Mouse (Mus musculus): ENCODE data around the gene Rrp1b. TPM values are rescaled to one million over a fixed set of nuclear protein-coding genes. Genes with fewer than 3 reads are reported as not detected.
"Not testable (repeated sequence)": the region's sequence is repeated elsewhere in the genome, so short reads cannot be mapped to it uniquely, and the experiment has no call there.

Gene Rrp1b
- polyA plus RNA-seq, 1 experiment from 2014 or later: 42.5 TPM

DNA sequence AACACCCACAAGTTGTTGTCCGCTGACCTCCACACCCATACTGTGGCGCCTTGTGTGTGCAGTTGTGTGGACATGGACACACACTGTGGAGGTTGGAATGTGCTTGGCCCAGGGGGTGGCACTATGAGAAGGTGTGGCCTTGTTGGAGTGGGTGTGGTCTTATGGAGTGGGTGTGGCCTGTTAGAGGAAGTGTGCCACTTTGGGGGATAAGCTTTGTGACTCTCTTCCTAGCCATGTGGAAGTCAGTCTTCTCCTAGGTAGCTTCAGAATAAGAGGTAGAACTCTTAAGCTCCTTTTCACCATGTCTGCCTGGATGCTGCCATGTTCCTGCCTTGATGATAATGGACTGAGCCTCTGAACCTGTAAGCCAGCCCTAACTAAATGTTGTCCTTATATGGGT, 51.2 kb downstream of the Rrp1b start:
- WGBS: 94% methylated on average over 2 of the region's 2 CpGs
- no peak overlapping the region for H3K9ac ChIP-seq (ENCODE audit: low read depth, low read length)
- H3K4me3 ChIP-seq (ENCODE audit: low read depth, low read length): no peak overlapping the region
- no peak for ATAC-seq
- no peak overlapping the region for H3K4me2 ChIP-seq (ENCODE audit: low read length)
- H3K27me3 ChIP-seq (ENCODE audit: control insufficient read depth, insufficient read depth, low read depth, low read length): no peaks in the 10 kb centered on the region
- no peaks in the 10 kb centered on the region for H3K9me3 ChIP-seq (replicated peaks; ENCODE audit: control insufficient read depth, low read length, poor library complexity, severe bottlenecking)
- H3K36me3 ChIP-seq (ENCODE audit: control insufficient read depth, insufficient read depth, low read length): no peaks in the 10 kb centered on the region
- no peak overlapping the region for H3K27ac ChIP-seq (ENCODE audit: low read length)
- peaks cover 7% of the 10 kb centered on the region for H3K4me1 ChIP-seq (ENCODE audit: control insufficient read depth, insufficient read depth, low read length)

DNA sequence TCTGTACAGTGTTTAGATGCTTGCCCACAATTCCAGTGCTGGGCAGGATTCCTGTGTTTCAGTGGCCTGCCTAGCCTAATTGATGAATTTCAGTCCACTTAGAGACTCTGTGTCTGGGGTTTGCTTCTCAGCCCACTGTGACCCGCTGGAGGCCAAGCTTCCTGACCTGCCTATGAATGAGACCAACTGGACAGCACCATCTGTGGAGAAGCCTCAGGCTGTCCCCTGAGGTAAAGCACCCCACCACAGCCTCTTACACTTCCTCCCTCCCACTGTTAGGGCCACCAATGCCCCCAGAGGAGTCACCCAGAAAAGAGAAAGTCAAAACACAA, 55.1 kb downstream of the Rrp1b start:
- H3K27me3 ChIP-seq (ENCODE audit: control insufficient read depth, insufficient read depth, low read depth, low read length): no peaks in the 10 kb centered on the region
- 9% methylated on average over 1 of the region's 1 CpGs for WGBS
- peak; percentile 67 for ATAC-seq
- peak overlapping the region; percentile 58 for H3K9ac ChIP-seq (ENCODE audit: low read depth, low read length)
- H3K4me2 ChIP-seq (ENCODE audit: low read length): peak overlapping the region; percentile 55
- no peaks in the 10 kb centered on the region for H3K36me3 ChIP-seq (ENCODE audit: control insufficient read depth, insufficient read depth, low read length)
- H3K4me3 ChIP-seq (ENCODE audit: low read depth, low read length): peak overlapping the region; percentile 23
- H3K27ac ChIP-seq (ENCODE audit: low read length): peak overlapping the region; percentile 65; the same call in 1 of the 2 replicates
- H3K4me1 ChIP-seq (ENCODE audit: control insufficient read depth, insufficient read depth, low read length): peaks cover 7% of the 10 kb centered on the region
- H3K9me3 ChIP-seq (replicated peaks; ENCODE audit: control insufficient read depth, low read length, poor library complexity, severe bottlenecking): no peaks in the 10 kb centered on the region

DNA sequence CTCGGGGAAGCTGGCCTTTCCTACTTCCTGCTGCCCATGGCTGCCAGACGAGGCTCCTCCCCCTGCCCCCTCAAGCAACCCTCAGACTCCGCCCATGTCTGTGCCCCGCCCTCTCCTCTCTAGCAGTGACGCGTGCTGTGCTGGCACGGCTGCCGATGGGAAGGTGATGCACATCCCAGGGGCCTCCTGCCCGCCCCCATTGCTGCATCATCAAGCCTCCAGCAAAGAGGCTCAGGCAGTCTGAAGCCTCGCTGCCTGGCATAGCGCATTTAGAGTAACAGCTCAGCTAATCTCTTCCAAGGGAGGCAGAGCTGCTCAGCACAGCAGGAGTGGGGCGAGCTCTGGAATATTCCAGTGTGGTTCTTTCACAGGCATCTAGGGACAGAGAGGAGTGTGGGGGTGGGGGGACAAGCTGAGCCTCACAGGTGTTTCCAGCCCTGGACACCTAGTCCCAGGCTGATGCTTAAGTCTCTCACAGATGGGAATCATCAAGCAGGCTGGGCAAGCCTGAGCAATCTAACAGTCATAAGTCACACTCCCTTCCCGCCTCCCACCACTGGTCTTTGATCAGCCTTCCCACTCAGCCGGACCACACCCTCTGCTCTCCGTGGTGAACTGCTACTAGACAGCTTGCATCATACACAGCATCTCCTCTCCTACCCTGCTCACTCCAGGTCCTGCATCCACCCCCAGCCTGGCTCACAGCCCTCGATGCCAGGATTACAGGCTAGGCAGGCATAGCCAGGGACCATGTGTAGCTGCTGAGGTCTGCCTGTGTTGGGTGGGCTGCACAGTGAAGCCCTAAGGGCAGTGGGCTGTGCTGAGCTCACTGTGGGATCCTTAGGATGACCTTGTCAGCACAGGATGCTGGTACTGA, 55.7 kb downstream of the Rrp1b start:
- H3K9ac ChIP-seq (ENCODE audit: low read depth, low read length): peak overlapping the region; percentile 58
- H3K27ac ChIP-seq (ENCODE audit: low read length): peak overlapping the region; percentile 65; the same call in 1 of the 2 replicates
- H3K36me3 ChIP-seq (ENCODE audit: control insufficient read depth, insufficient read depth, low read length); H3K4me1 ChIP-seq (ENCODE audit: control insufficient read depth, insufficient read depth, low read length); H3K27me3 ChIP-seq (ENCODE audit: control insufficient read depth, insufficient read depth, low read depth, low read length); H3K9me3 ChIP-seq (replicated peaks; ENCODE audit: control insufficient read depth, low read length, poor library complexity, severe bottlenecking): not testable (repeated sequence)
- peak overlapping the region; percentile 55 for H3K4me2 ChIP-seq (ENCODE audit: low read length)
- peak overlapping the region; percentile 23 for H3K4me3 ChIP-seq (ENCODE audit: low read depth, low read length)
- ATAC-seq: peak; percentile 93
- WGBS: 6% methylated on average over 14 of the region's 16 CpGs

DNA sequence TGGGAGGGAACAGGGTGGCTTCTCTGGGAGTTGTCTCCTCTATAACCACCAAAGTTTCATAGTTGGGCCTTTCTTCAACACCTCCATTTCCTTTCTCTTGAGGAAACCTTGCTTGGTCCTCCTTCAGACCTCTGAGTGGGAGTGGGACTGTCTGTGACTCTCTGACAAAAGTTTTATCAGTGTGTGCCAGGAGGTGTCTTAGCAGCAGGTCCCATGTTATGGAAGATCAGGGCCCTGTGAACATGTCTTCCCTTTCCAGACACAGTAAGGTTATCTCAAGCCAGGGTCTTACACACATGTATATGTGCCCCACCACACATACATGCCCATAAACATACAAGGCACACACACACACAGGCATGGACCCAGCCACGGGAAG, 56.3 kb downstream of the Rrp1b start:
- Histone ChIP-seq H3K9me3 (replicated peaks; ENCODE audit: control insufficient read depth, low read length, poor library complexity, severe bottlenecking) (no peaks in the 10 kb centered on the region), H3K36me3 (ENCODE audit: control insufficient read depth, insufficient read depth, low read length) (no peaks in the 10 kb centered on the region), H3K4me1 (ENCODE audit: control insufficient read depth, insufficient read depth, low read length) (peaks cover 7% of the 10 kb centered on the region), H3K27ac (ENCODE audit: low read length) (no peak overlapping the region), H3K4me2 (ENCODE audit: low read length) (no peak overlapping the region), H3K27me3 (ENCODE audit: control insufficient read depth, insufficient read depth, low read depth, low read length) (no peaks in the 10 kb centered on the region), H3K4me3 (ENCODE audit: low read depth, low read length) (no peak overlapping the region), H3K9ac (ENCODE audit: low read depth, low read length) (no peak overlapping the region)
- no peak for ATAC-seq
- WGBS: 95% methylated on average over 1 of the region's 1 CpGs

DNA sequence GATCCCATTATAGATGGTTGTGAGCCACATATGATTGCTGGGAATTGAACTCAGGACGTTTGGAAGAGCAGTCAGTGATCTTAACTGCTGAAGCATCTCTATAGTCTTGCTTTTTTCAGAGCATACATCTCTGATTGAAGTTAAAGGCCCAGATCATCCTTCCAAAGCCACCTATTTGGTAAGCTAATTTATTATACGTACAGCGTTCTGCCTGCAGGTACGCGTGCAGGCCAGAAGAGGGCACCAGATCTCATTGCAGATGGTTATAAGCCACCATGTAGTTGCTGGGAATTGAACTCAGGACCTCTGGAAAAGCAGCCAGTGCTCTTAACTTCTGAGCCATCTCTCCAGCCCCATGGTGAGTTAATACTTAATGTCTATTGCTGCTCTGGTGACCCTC, 57.0 kb downstream of the Rrp1b start:
- Histone ChIP-seq H3K4me2 (ENCODE audit: low read length) (no peak overlapping the region), H3K36me3 (ENCODE audit: control insufficient read depth, insufficient read depth, low read length) (no peaks in the 10 kb centered on the region), H3K27me3 (ENCODE audit: control insufficient read depth, insufficient read depth, low read depth, low read length) (no peaks in the 10 kb centered on the region), H3K4me1 (ENCODE audit: control insufficient read depth, insufficient read depth, low read length) (peaks cover 7% of the 10 kb centered on the region), H3K27ac (ENCODE audit: low read length) (no peak overlapping the region), H3K9me3 (replicated peaks; ENCODE audit: control insufficient read depth, low read length, poor library complexity, severe bottlenecking) (no peaks in the 10 kb centered on the region), H3K4me3 (ENCODE audit: low read depth, low read length) (no peak overlapping the region), H3K9ac (ENCODE audit: low read depth, low read length) (no peak overlapping the region)
- ATAC-seq: no peak
- 83% methylated on average over 5 of the region's 5 CpGs for WGBS

DNA sequence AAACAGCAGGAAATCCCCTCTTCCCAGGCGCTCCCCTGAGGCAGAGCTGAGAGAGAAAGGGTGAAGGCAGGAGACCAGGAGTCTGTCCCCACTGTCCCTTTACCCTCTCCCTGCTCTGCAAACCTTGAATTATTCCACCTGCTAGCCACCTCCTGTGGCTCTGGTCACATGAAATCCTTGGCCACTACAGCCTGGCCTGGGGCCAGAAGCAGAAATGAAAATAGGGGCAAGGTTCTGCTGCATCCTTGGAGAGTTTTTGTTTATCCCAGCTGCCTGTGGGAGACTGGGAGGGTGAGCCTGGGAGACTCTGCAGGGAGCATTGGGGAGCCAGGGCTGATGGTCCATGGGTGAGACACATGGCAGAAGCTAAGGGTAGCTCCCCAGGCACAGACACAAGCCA, 61.8 kb downstream of the Rrp1b start:
- no peak for ATAC-seq
- peaks cover 5% of the 10 kb centered on the region; the same call in 1 of the 2 replicates for H3K4me1 ChIP-seq (ENCODE audit: control insufficient read depth, insufficient read depth, low read length)
- H3K27ac ChIP-seq (ENCODE audit: low read length): no peak overlapping the region
- no peak overlapping the region for H3K4me2 ChIP-seq (ENCODE audit: low read length)
- no peaks in the 10 kb centered on the region for H3K9me3 ChIP-seq (replicated peaks; ENCODE audit: control insufficient read depth, low read length, poor library complexity, severe bottlenecking)
- no peaks in the 10 kb centered on the region for H3K36me3 ChIP-seq (ENCODE audit: control insufficient read depth, insufficient read depth, low read length)
- H3K9ac ChIP-seq (ENCODE audit: low read depth, low read length): no peak overlapping the region
- no peak overlapping the region for H3K4me3 ChIP-seq (ENCODE audit: low read depth, low read length)
- H3K27me3 ChIP-seq (ENCODE audit: control insufficient read depth, insufficient read depth, low read depth, low read length): 0 out of 2 replicates have a peak, but pooled peaks cover 3% of the 10 kb centered on the region
- WGBS: 80% methylated on average over 1 of the region's 1 CpGs

DNA sequence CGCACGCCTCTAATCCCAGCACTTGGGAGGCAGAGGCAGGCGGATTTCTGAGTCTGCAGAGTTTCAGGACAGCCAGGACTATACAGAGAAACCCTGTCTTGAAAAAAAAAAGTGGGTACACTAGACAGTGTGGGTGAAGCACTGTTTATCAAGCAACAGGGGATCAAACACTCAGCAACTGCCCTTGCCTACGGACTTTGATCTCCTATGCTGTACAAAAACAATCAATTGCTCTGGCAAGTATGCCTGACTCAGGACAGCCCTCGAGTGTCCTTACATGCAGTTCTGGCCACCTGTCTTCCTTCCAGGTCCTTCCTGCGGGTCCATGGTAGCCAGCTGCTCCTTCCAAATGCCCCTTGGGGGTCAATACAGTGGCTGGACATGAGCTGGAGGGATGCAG, 63.0 kb downstream of the Rrp1b start:
- H3K27me3 ChIP-seq (ENCODE audit: control insufficient read depth, insufficient read depth, low read depth, low read length); ATAC-seq; H3K4me3 ChIP-seq (ENCODE audit: low read depth, low read length); H3K27ac ChIP-seq (ENCODE audit: low read length); H3K9ac ChIP-seq (ENCODE audit: low read depth, low read length); H3K9me3 ChIP-seq (replicated peaks; ENCODE audit: control insufficient read depth, low read length, poor library complexity, severe bottlenecking); H3K4me1 ChIP-seq (ENCODE audit: control insufficient read depth, insufficient read depth, low read length); H3K36me3 ChIP-seq (ENCODE audit: control insufficient read depth, insufficient read depth, low read length); H3K4me2 ChIP-seq (ENCODE audit: low read length): not testable (repeated sequence)
- 91% methylated on average over 5 of the region's 6 CpGs for WGBS

DNA sequence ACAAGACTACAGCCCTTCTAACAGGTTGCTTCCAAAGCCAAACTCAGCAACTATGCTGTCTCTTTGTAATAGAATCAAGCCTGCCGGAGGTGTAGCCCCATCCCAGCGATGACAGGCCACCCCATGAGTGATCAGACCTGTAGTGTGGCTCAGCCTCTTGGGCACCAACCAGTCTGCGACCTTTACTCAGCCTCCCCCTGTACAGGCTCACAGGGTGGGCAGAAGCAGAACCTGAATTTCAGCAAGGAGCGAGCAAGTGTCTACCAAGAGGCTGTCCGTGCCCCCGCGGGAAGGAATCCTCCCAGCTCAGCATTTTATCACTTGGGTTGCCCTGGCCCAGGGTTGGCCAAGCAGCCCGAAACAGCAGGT, 63.7 kb downstream of the Rrp1b start:
- Histone ChIP-seq H3K27me3 (ENCODE audit: control insufficient read depth, insufficient read depth, low read depth, low read length) (0 out of 2 replicates have a peak, but pooled peaks cover 3% of the 10 kb centered on the region), H3K4me1 (ENCODE audit: control insufficient read depth, insufficient read depth, low read length) (peaks cover 5% of the 10 kb centered on the region; the same call in 1 of the 2 replicates), H3K4me3 (ENCODE audit: low read depth, low read length) (peak overlapping the region; percentile 52), H3K9me3 (replicated peaks; ENCODE audit: control insufficient read depth, low read length, poor library complexity, severe bottlenecking) (no peaks in the 10 kb centered on the region), H3K27ac (ENCODE audit: low read length) (no peak overlapping the region), H3K36me3 (ENCODE audit: control insufficient read depth, insufficient read depth, low read length) (no peaks in the 10 kb centered on the region), H3K9ac (ENCODE audit: low read depth, low read length) (peak overlapping the region; percentile 72), H3K4me2 (ENCODE audit: low read length) (peak overlapping the region; percentile 97)
- 32% methylated on average over 8 of the region's 8 CpGs for WGBS
- ATAC-seq: peak; percentile 55; the same call in 1 of the 2 replicates

DNA sequence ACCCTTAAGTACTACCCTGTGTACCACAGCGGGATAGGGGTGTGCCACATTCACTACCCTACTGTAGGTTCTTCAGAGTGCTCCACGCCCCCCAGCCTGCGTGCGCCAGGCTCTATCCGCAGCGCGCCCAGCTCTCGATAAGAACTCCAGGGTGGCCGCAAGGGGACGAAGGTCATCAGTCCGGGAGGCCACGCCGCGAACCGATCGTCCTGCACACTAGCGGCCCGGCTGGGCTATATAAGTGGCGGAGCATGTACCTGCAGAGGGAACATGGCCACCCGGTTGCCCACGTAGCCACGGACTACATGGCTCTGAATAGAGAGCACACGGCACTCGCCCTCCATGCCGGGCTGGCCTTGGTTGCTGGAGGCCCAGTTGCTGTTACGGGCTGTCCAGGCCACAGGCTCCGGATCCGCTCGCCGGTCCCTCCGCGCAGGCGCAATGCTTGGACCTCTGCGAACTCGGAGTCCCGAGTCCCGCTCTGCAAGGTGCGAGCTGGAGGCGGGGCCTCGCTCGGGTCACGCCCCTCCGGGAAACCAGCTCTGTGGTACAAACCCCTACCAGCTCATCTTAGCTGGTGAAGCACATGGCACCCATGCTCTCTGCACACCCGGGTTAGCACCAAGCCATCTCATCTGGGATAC, 64.2 kb downstream of the Rrp1b start:
- H3K36me3 ChIP-seq (ENCODE audit: control insufficient read depth, insufficient read depth, low read length): no peaks in the 10 kb centered on the region
- under 1% methylated on average over 44 of the region's 44 CpGs for WGBS
- H3K27me3 ChIP-seq (ENCODE audit: control insufficient read depth, insufficient read depth, low read depth, low read length): 0 out of 2 replicates have a peak, but pooled peaks cover 3% of the 10 kb centered on the region
- peak overlapping the region; percentile 52 for H3K4me3 ChIP-seq (ENCODE audit: low read depth, low read length)
- peak overlapping the region; percentile 72 for H3K9ac ChIP-seq (ENCODE audit: low read depth, low read length)
- H3K4me2 ChIP-seq (ENCODE audit: low read length): peak overlapping the region; percentile 97
- no peaks in the 10 kb centered on the region for H3K9me3 ChIP-seq (replicated peaks; ENCODE audit: control insufficient read depth, low read length, poor library complexity, severe bottlenecking)
- H3K27ac ChIP-seq (ENCODE audit: low read length): no peak overlapping the region
- ATAC-seq: peak; percentile 91
- peaks cover 5% of the 10 kb centered on the region; the same call in 1 of the 2 replicates for H3K4me1 ChIP-seq (ENCODE audit: control insufficient read depth, insufficient read depth, low read length)

Measured in midbrain, embryonic 16.5 days (tissue).